Mouse (Mus musculus) thymus, adult 2 months (tissue): ENCODE measurements around the gene Atp5h.

ENCODE experiments used
- CTCF ChIP-seq: fragments of 200-500 bp; IDR thresholded peaks from 2 replicates; pipeline ENCODE4 v1.5.1; 2012; ENCODE audit warnings: mild to moderate bottlenecking, control low read depth, low read length, moderate library complexity, borderline replicate concordance; ENCODE audit not compliant: control insufficient read depth, poor library complexity, insufficient read depth; ENCODE audit errors: extremely low read depth
- POLR2A ChIP-seq: fragments of 200-500 bp; IDR thresholded peaks from 2 replicates; pipeline ENCODE4 v1.6.1; 2012; ENCODE audit warnings: mild to moderate bottlenecking, low read length, control low read depth, moderate library complexity; ENCODE audit not compliant: control insufficient read depth, poor library complexity, insufficient read depth; ENCODE audit errors: extremely low read depth

GRCm38 (mm10) chr11:115384587-115384986, 35.2 kb downstream of the Atp5h start:
- TF ChIP-seq CTCF (no peak), POLR2A (no peak)
